Mouse (Mus musculus) hindbrain, postnatal 0 days (tissue): ENCODE results near the gene Prrc2b. TPM values are rescaled to one million over a fixed set of nuclear protein-coding genes. Genes with fewer than 3 reads are reported as not detected.
A peak's percentile ranks its signal among the peaks of the same experiment; 100 is the strongest.

Experiments
- ATAC-seq: fragments of 200-750 bp; cut with Nextera tagmentation; 2 replicates; pipeline ENCODE4 v1.8.0; 2017; ENCODE audit warnings: mild to moderate bottlenecking, moderate TSS enrichment, moderate library complexity
- DNase-seq: peaks from one replicate; pipeline ENCODE4 v3.0.0-alpha.2; 2015; ENCODE audit warnings: low spot score
- H3K27ac ChIP-seq: fragments of 300-500 bp; sonication (generic); 2 replicates; pipeline ENCODE4 v1.5.1; 2014; ENCODE audit warnings: mild to moderate bottlenecking
- H3K27me3 ChIP-seq: fragments of 300-500 bp; sonication (generic); 2 replicates; pipeline ENCODE4 v1.6.1; 2014; ENCODE audit warnings: low read length, mixed read lengths; ENCODE audit not compliant: insufficient read depth
- H3K36me3 ChIP-seq: fragments of 300-500 bp; sonication (generic); 2 replicates; pipeline ENCODE4 v1.6.1; 2014; ENCODE audit warnings: low read length, mixed read lengths; ENCODE audit not compliant: insufficient read depth
- H3K4me1 ChIP-seq: fragments of 300-500 bp; sonication (generic); 2 replicates; pipeline ENCODE4 v1.6.1; 2014; ENCODE audit warnings: antibody characterized with exemption, low read length, mixed read lengths; ENCODE audit not compliant: insufficient read depth
- H3K4me2 ChIP-seq: fragments of 300-500 bp; sonication (generic); 2 replicates; pipeline ENCODE4 v1.6.1; 2014; ENCODE audit warnings: low read depth, mild to moderate bottlenecking, low read length, moderate library complexity, mixed read lengths
- H3K4me3 ChIP-seq: fragments of 300-500 bp; sonication (generic); 2 replicates; pipeline ENCODE4 v1.5.1; 2014; ENCODE audit warnings: low read length
- H3K9ac ChIP-seq: fragments of 300-500 bp; sonication (generic); replicated peaks from 2 replicates; pipeline ENCODE4 v1.6.1; 2014; ENCODE audit warnings: mild to moderate bottlenecking, low read length, moderate library complexity, mixed read lengths
- H3K9me3 ChIP-seq: fragments of 300-500 bp; sonication (generic); 2 replicates; pipeline ENCODE4 v1.6.1; 2016; ENCODE audit warnings: low read length, mixed read lengths
- CTCF ChIP-seq: IDR thresholded peaks from 2 replicates; pipeline ENCODE4 v1.5.1; 2016; ENCODE audit warnings: antibody characterized with exemption, control low read depth, low read depth
- WGBS: fragments of 180-500 bp; shearing (Covaris S2); extraction: QIAGEN DNeasy Blood & Tissue Kit; methylation state at CpG from one replicate; pipeline ENCODE4 v1.1.7; 2014; 5-methylcytosine and 5-hydroxymethylcytosine counted together
- polyA plus RNA-seq: library from polyadenylated mRNA; unstranded; fragments of >200 nt; fragmentation: Nextera tagmentation; extraction: Ambion mirVana; gene quantifications from 2 replicates; pipeline ENCODE4 v1.2.1, GENCODE M21; 2015
- total RNA-seq: library from RNA; depleted of rRNA; stranded (reverse); fragments of >200 nt; gene quantifications from 2 replicates; pipeline ENCODE4 v1.2.3, GENCODE M21; 2014

Prrc2b gene
- total and polyA plus RNA-seq, 2 experiments from 2014 or later: 55.9 to 206 TPM

DNA sequence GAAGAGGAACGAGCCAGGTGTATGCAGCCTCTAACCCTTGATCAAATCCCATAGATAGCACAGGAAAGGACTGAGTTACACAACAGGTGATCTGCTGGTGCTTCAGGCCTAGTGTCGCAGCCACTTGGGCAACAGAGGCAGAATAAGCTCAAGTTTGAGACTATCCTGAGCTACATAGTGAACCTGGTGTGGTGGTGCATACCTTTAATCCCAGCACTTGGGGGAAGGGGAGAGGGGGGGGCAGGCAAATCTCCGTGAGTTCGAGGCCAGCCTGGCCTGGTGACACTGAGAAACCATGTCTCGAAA is 22.4 kb upstream of the Prrc2b start:
- 87% methylated on average over 5 of the region's 5 CpGs for WGBS
- Histone ChIP-seq H3K27me3 (no peaks in the 10 kb centered on the region), H3K9me3 (no peaks in the 10 kb centered on the region), H3K4me2 (no peak overlapping the region), H3K27ac (no peak overlapping the region), H3K4me3 (no peak overlapping the region), H3K36me3 (no peaks in the 10 kb centered on the region), H3K4me1 (no peaks in the 10 kb centered on the region), H3K9ac (no peak overlapping the region)
- no peak for DNase-seq
- no peak for TF ChIP-seq CTCF
- ATAC-seq: peak; percentile 27; the same call in 1 of the 2 replicates

GRCm38 (mm10) chr2:32129383-32130074 is 21.4 kb upstream of the Prrc2b start:
- ATAC-seq: no peak
- DNase-seq: peak; percentile 12
- Histone ChIP-seq H3K4me2 (no peak overlapping the region), H3K27me3 (no peaks in the 10 kb centered on the region), H3K9ac (no peak overlapping the region), H3K36me3 (no peaks in the 10 kb centered on the region), H3K4me3 (no peak overlapping the region), H3K9me3 (no peaks in the 10 kb centered on the region), H3K4me1 (no peaks in the 10 kb centered on the region), H3K27ac (no peak overlapping the region)
- no peak for TF ChIP-seq CTCF
- 59% methylated on average over 11 of the region's 11 CpGs for WGBS

GRCm38 (mm10) chr2:32130435-32130834 is 20.4 kb upstream of the Prrc2b start:
- DNase-seq: peak; percentile 78
- Histone ChIP-seq H3K4me3 (no peak overlapping the region), H3K27ac (no peak overlapping the region), H3K36me3 (no peaks in the 10 kb centered on the region), H3K9ac (no peak overlapping the region), H3K27me3 (no peaks in the 10 kb centered on the region), H3K4me2 (no peak overlapping the region), H3K4me1 (no peaks in the 10 kb centered on the region), H3K9me3 (no peaks in the 10 kb centered on the region)
- 34% methylated on average over 6 of the region's 6 CpGs for WGBS
- TF ChIP-seq CTCF: peak; percentile 88
- ATAC-seq: no peak

DNA sequence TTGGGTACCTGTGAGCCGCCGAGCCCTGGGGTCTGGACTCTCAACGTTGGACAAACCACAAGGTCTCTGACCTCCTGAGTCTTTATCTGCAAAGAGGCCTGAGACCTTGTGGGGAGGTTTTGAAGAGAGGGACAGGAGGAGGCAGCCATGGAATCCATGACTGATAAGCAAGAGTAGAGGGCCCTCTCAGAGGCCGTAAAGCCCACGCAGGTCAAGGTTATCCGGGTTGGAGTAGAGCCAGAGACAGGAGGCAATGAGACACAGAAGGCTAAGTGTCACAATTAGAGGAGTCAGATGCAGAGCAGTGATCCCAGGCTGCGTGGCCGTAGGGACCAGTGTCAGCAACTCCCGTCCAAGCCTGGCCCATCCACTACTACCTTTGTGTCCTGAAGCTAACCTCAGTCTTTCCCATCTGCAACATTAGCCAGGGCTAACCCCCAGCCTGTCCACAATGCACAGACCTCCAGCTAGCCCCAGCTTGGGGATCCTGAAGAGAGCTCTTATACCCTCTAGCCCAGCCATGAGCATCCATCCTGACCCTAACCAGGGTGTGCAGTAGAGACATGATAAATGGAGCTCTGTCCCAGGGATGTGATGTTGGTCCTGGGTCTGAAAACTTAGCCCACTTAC is 19.6 kb upstream of the Prrc2b start:
- TF ChIP-seq CTCF: no peak
- WGBS: 90% methylated on average over 9 of the region's 9 CpGs

GRCm38 (mm10) chr2:32131866-32132566 is 18.9 kb upstream of the Prrc2b start:
- Histone ChIP-seq H3K27me3 (no peaks in the 10 kb centered on the region), H3K4me3 (no peak overlapping the region), H3K4me2 (no peak overlapping the region), H3K9me3 (no peaks in the 10 kb centered on the region), H3K27ac (no peak overlapping the region), H3K36me3 (no peaks in the 10 kb centered on the region), H3K9ac (no peak overlapping the region), H3K4me1 (no peaks in the 10 kb centered on the region)
- WGBS: 64% methylated on average over 6 of the region's 6 CpGs
- ATAC-seq (no peak), DNase-seq (no peak)
- no peak for TF ChIP-seq CTCF

More for the DNA sequence above, 19.6 kb upstream of the Prrc2b start:
- Histone ChIP-seq H3K9ac (no peak overlapping the region), H3K4me1 (no peaks in the 10 kb centered on the region), H3K36me3 (no peaks in the 10 kb centered on the region), H3K9me3 (no peaks in the 10 kb centered on the region), H3K4me2 (no peak overlapping the region), H3K27me3 (no peaks in the 10 kb centered on the region), H3K27ac (no peak overlapping the region), H3K4me3 (no peak overlapping the region)
- no peak for ATAC-seq
- no peak for DNase-seq

DNA sequence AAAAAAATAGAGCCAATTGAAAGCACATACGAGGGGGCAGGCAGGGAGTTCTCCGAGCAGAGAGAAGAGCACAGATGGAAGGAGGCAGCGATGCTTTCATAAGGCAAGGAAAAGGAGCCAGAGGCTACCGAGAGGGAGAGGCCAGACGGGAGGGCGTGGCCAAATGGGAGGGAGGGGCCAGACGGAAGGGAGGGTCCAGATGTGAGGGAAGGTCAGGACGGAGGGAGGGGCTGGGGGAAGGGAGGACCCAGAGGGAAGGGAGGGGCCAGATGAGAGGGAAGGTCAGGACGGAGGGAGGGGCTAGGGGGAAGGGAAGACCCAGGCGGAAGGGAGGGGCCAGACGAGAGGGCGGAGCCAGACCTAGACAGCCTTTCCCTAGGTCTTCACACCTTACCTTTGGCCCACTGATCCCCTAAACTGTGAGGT is 18.3 kb upstream of the Prrc2b start:
- DNase-seq (peak; percentile 28), ATAC-seq (peak; percentile 43; the same call in 1 of the 2 replicates)
- TF ChIP-seq CTCF: no peak
- no peaks in the 10 kb centered on the region for H3K4me1 ChIP-seq
- no peaks in the 10 kb centered on the region for H3K27me3 ChIP-seq
- H3K27ac ChIP-seq: no peak overlapping the region
- no peaks in the 10 kb centered on the region for H3K9me3 ChIP-seq
- 2% methylated on average over 12 of the region's 12 CpGs for WGBS
- H3K9ac ChIP-seq: no peak overlapping the region
- H3K36me3 ChIP-seq: no peaks in the 10 kb centered on the region
- no peak overlapping the region for H3K4me2 ChIP-seq
- H3K4me3 ChIP-seq: no peak overlapping the region

GRCm38 (mm10) chr2:32134039-32134438 is 16.8 kb upstream of the Prrc2b start:
- ATAC-seq: no peak
- WGBS: 2% methylated on average over 2 of the region's 2 CpGs
- H3K4me2 ChIP-seq: no peak overlapping the region
- no peaks in the 10 kb centered on the region for H3K27me3 ChIP-seq
- no peak overlapping the region for H3K9ac ChIP-seq
- DNase-seq: peak; percentile 89
- no peaks in the 10 kb centered on the region for H3K36me3 ChIP-seq
- TF ChIP-seq CTCF: peak; percentile 93
- H3K9me3 ChIP-seq: no peaks in the 10 kb centered on the region
- no peaks in the 10 kb centered on the region for H3K4me1 ChIP-seq
- no peak overlapping the region for H3K4me3 ChIP-seq
- no peak overlapping the region for H3K27ac ChIP-seq
